Mouse (Mus musculus): ENCODE data around the gene Lrriq1.

Gene Lrriq1

GRCm38 (mm10) chr10:103235707-103236459 lies at the start of gene Lrriq1:
TSS of gene Lrriq1 (minus strand) at chr10:103236322.
- peak; percentile 16 to 38 for DNase-seq

- no peak for DNase-seq
These were observed 18.0 kb upstream of the Lrriq1 start for GRCm38 (mm10) chr10:103253842-103254803.

- DNase-seq = no peak
These were observed 294 bp upstream of the Lrriq1 start for GRCm38 (mm10) chr10:103236460-103236772.

GRCm38 (mm10) chr10:103226646-103227045 lies 9.5 kb downstream of the Lrriq1 start:
- DNase-seq = no peak

- no peak for DNase-seq
These were observed 41.3 kb downstream of the Lrriq1 start for GRCm38 (mm10) chr10:103194655-103195328.

GRCm38 (mm10) chr10:103145769-103146379 lies 90.2 kb downstream of the Lrriq1 start:
- no peak for DNase-seq

- no peak for DNase-seq
These were observed 91.0 kb downstream of the Lrriq1 start for GRCm38 (mm10) chr10:103144927-103145768.

- DNase-seq = no peak
These were observed 93.6 kb downstream of the Lrriq1 start for GRCm38 (mm10) chr10:103142526-103142925.

GRCm38 (mm10) chr10:103141532-103141931 lies 94.6 kb downstream of the Lrriq1 start:
- DNase-seq = no peak

- DNase-seq = no peak
These were observed 95.5 kb downstream of the Lrriq1 start for GRCm38 (mm10) chr10:103140609-103141008.

GRCm38 (mm10) chr10:103114629-103115028 lies 121.5 kb downstream of the Lrriq1 start:
- DNase-seq = no peak

GRCm38 (mm10) chr10:103108090-103108489 lies 128.0 kb downstream of the Lrriq1 start:
- DNase-seq = no peak

- DNase-seq = no peak
These were observed 150.0 kb downstream of the Lrriq1 start for GRCm38 (mm10) chr10:103086101-103086500.

GRCm38 (mm10) chr10:103049593-103049992 lies 186.5 kb downstream of the Lrriq1 start:
- no peak for DNase-seq

- DNase-seq = no peak
These were observed 189.5 kb downstream of the Lrriq1 start for GRCm38 (mm10) chr10:103046623-103047022.

GRCm38 (mm10) chr10:103045019-103045418 lies 191.1 kb downstream of the Lrriq1 start:
- no peak for DNase-seq

GRCm38 (mm10) chr10:103035002-103035640 lies 201.0 kb downstream of the Lrriq1 start:
- no peak for DNase-seq

GRCm38 (mm10) chr10:103030931-103031330 lies 205.2 kb downstream of the Lrriq1 start:
- DNase-seq = no peak

- no peak for DNase-seq
These were observed 206.2 kb downstream of the Lrriq1 start, which contains the start of gene Alx1 for GRCm38 (mm10) chr10:103029730-103030490. TSS of gene Alx1 (minus strand) at chr10:103030215.

GRCm38 (mm10) chr10:103029132-103029729 lies 206.9 kb downstream of the Lrriq1 start:
- DNase-seq = no peak
